Mouse (Mus musculus): ENCODE measurements at regions not wholly inside any gene's neighbourhood (a gene's known extent, or its start where the extent isn't known, plus 50 kb on each side); places are given as distances from the start of the nearest gene placed in this dataset.

DNA sequence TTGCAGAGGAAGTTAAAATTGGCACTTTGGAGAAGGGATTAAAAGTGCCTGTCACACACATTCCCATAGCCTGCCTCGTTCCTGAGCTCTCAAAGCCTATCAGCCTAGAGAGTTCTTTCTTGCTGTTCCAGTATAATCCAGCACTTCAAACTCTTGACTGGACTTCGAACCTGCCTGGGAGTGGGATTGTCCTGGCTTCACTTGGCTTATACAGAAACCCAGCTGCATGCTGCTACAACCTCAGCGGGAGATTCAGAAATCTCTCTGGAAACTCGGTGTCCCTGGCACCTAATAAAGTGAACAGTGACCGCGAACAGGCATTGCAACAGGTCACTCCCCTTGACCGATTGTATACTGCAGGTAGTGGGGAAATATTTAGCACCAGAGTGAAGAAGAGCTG is 149.1 kb upstream of the Mast4 start:
- TF ChIP-seq MXI1 (IDR thresholded peaks at IDR 0.05; ENCODE audit: low read depth, low read length) (no peak), MYB (IDR thresholded peaks at IDR 0.05; ENCODE audit: low read depth, low read length) (no peak)
- no peak for DNase-seq (ENCODE audit: low read depth, low spot score)
- no peaks in the 10 kb centered on the region for H3K36me3 ChIP-seq (ENCODE audit: control insufficient read depth in 1 of 2, insufficient read depth in 2 of 2, low read length in 2 of 2)
- H3K9ac ChIP-seq (ENCODE audit: control insufficient read depth, low read depth, low read length, poor library complexity, severe bottlenecking), result no peak overlapping the region
- no peaks in the 10 kb centered on the region for H3K79me2 ChIP-seq (ENCODE audit: control insufficient read depth, insufficient read depth, low read length, poor library complexity)
- no peak overlapping the region for H3K4me3 ChIP-seq (ENCODE audit: control insufficient read depth in 1 of 2, insufficient read depth in 1 of 2, low read depth in 2 of 2, low read length in 2 of 2)
- no peaks in the 10 kb centered on the region for H3K27me3 ChIP-seq (ENCODE audit: control insufficient read depth in 1 of 2, insufficient read depth in 2 of 2, low read length in 2 of 2)
- H3K4me1 ChIP-seq (ENCODE audit: control insufficient read depth in 1 of 2, insufficient read depth in 2 of 2, low read length in 2 of 2), result no peaks in the 10 kb centered on the region
- H3K27ac ChIP-seq (ENCODE audit: control insufficient read depth, low read depth, low read length), result no peak overlapping the region
- no peaks in the 10 kb centered on the region for H3K9me3 ChIP-seq (replicated peaks; ENCODE audit: insufficient read depth, low read length)

DNA sequence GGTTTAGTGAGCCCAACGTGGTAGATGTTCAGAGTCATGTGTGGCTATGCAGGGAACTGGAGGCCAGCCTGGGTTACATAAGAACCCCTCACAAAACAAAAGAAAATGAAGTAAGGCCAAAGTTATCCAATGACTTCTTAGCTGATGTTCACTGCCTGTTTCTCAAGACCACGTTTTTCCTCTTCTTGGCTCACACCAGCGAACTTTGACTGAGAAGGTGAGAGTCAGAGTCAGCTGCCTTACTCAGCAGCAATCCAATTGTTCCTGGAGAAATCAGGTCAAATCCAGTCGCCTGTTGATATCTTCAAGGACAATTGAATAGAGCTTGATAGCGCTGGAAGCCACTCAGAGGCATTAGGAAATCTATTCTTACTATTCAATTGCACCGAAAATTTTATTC is 142.0 kb upstream of the Mast4 start:
- H3K79me2 ChIP-seq (ENCODE audit: control insufficient read depth, insufficient read depth, low read length, poor library complexity), result no peaks in the 10 kb centered on the region
- no peak overlapping the region for H3K9ac ChIP-seq (ENCODE audit: control insufficient read depth, low read depth, low read length, poor library complexity, severe bottlenecking)
- H3K4me1 ChIP-seq (ENCODE audit: control insufficient read depth in 1 of 2, insufficient read depth in 2 of 2, low read length in 2 of 2), result no peaks in the 10 kb centered on the region
- no peak for DNase-seq (ENCODE audit: low read depth, low spot score)
- no peaks in the 10 kb centered on the region for H3K9me3 ChIP-seq (replicated peaks; ENCODE audit: insufficient read depth, low read length)
- H3K27me3 ChIP-seq (ENCODE audit: control insufficient read depth in 1 of 2, insufficient read depth in 2 of 2, low read length in 2 of 2), result no peaks in the 10 kb centered on the region
- TF ChIP-seq ZKSCAN1 (IDR thresholded peaks at IDR 0.05; ENCODE audit: low read depth, low read length), result no peak
- TF ChIP-seq CHD1 (IDR thresholded peaks at IDR 0.05; ENCODE audit: low read depth, low read length), result no peak
- no peak for TF ChIP-seq SIN3A (IDR thresholded peaks at IDR 0.05; ENCODE audit: low read length)
- no peak for TF ChIP-seq E2F4 (IDR thresholded peaks at IDR 0.05; ENCODE audit: borderline replicate concordance, low read depth, low read length)
- no peak for TF ChIP-seq MXI1 (IDR thresholded peaks at IDR 0.05; ENCODE audit: low read depth, low read length)
- TF ChIP-seq POLR2A (IDR thresholded peaks at IDR 0.05; ENCODE audit: control insufficient read depth in 1 of 2, insufficient read depth in 1 of 2, low read depth in 1 of 2, low read length in 2 of 2, poor library complexity in 1 of 2), result no peak
- TF ChIP-seq HCFC1 (IDR thresholded peaks at IDR 0.05; ENCODE audit: low read depth, low read length), result no peak
- no peak overlapping the region for H3K4me3 ChIP-seq (ENCODE audit: control insufficient read depth in 1 of 2, insufficient read depth in 1 of 2, low read depth in 2 of 2, low read length in 2 of 2)
- no peaks in the 10 kb centered on the region for H3K36me3 ChIP-seq (ENCODE audit: control insufficient read depth in 1 of 2, insufficient read depth in 2 of 2, low read length in 2 of 2)
- H3K27ac ChIP-seq (ENCODE audit: control insufficient read depth, low read depth, low read length), result no peak overlapping the region

DNA sequence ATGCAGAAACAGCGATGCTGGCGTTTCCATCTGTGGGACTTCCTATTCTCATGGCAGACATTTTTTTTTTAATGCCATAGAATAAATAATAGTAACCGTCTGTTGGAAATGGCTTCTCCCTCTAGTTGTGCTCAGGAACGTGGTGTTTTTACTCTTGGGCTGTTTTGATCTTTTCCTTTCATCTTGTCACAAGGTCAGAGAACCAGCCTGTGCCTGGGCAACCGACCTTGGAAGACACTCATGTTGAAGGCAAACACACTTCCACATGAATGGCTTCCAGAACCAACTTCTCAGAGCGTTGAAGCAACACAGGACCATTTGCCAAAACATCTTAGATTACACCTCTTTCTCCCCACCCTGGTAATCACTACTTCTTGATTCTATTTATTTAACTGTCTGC is 137.9 kb upstream of the Mast4 start:
- Histone ChIP-seq H3K4me1 (ENCODE audit: control insufficient read depth in 1 of 2, insufficient read depth in 2 of 2, low read length in 2 of 2) (no peaks in the 10 kb centered on the region), H3K27ac (ENCODE audit: control insufficient read depth, low read depth, low read length) (no peak overlapping the region), H3K4me3 (ENCODE audit: control insufficient read depth in 1 of 2, insufficient read depth in 1 of 2, low read depth in 2 of 2, low read length in 2 of 2) (no peak overlapping the region), H3K9ac (ENCODE audit: control insufficient read depth, low read depth, low read length, poor library complexity, severe bottlenecking) (no peak overlapping the region), H3K27me3 (ENCODE audit: control insufficient read depth in 1 of 2, insufficient read depth in 2 of 2, low read length in 2 of 2) (no peaks in the 10 kb centered on the region), H3K79me2 (ENCODE audit: control insufficient read depth, insufficient read depth, low read length, poor library complexity) (no peaks in the 10 kb centered on the region), H3K36me3 (ENCODE audit: control insufficient read depth in 1 of 2, insufficient read depth in 2 of 2, low read length in 2 of 2) (no peaks in the 10 kb centered on the region), H3K9me3 (replicated peaks; ENCODE audit: insufficient read depth, low read length) (no peaks in the 10 kb centered on the region)
- TF ChIP-seq USF1 (IDR thresholded peaks at IDR 0.05; ENCODE audit: low read depth, low read length) (no peak), GABPA (IDR thresholded peaks at IDR 0.05; ENCODE audit: low read depth, low read length) (no peak), EP300 (IDR thresholded peaks at IDR 0.05; ENCODE audit: low read depth in 1 of 2, low read length in 2 of 2) (no peak), CHD2 (IDR thresholded peaks at IDR 0.05; ENCODE audit: low read length) (no peak), ZMIZ1 (IDR thresholded peaks at IDR 0.05; ENCODE audit: low read depth, low read length) (no peak), RAD21 (IDR thresholded peaks at IDR 0.05; ENCODE audit: low read depth, low read length) (no peak), MAFK (IDR thresholded peaks at IDR 0.05; ENCODE audit: borderline replicate concordance, low read depth, low read length) (no peak), E2F4 (IDR thresholded peaks at IDR 0.05; ENCODE audit: borderline replicate concordance, low read depth, low read length) (no peak), TCF12 (IDR thresholded peaks at IDR 0.05; ENCODE audit: low read depth, low read length) (no peak), ELF1 (IDR thresholded peaks at IDR 0.05; ENCODE audit: low read depth, low read length) (no peak), POLR2A (IDR thresholded peaks at IDR 0.05; ENCODE audit: control insufficient read depth in 1 of 2, insufficient read depth in 1 of 2, low read depth in 1 of 2, low read length in 2 of 2, poor library complexity in 1 of 2) (no peak), SMC3 (IDR thresholded peaks at IDR 0.05; ENCODE audit: low read depth, low read length) (no peak), CHD1 (IDR thresholded peaks at IDR 0.05; ENCODE audit: low read depth, low read length) (no peak), MEF2A (IDR thresholded peaks at IDR 0.05; ENCODE audit: extremely low read depth, insufficient replicate concordance, low read depth, low read length, poor library complexity, severe bottlenecking) (no peak), CTCF (IDR thresholded peaks at IDR 0.05 in 2 of 3, conservative IDR thresholded peaks at IDR 0.05 in 1 of 3; ENCODE audit: control insufficient read depth in 1 of 3, insufficient read depth in 1 of 3, low read depth in 2 of 3, low read length in 3 of 3, poor library complexity in 1 of 3, severe bottlenecking in 1 of 3) (no peak), ZC3H11A (IDR thresholded peaks at IDR 0.05; ENCODE audit: low read depth, low read length) (no peak), RCOR1 (IDR thresholded peaks at IDR 0.05; ENCODE audit: low read depth, low read length) (no peak), ZKSCAN1 (IDR thresholded peaks at IDR 0.05; ENCODE audit: low read depth, low read length) (no peak), USF2 (IDR thresholded peaks at IDR 0.05; ENCODE audit: borderline replicate concordance in 1 of 2, insufficient read depth in 1 of 2, low read depth in 1 of 2, low read length in 2 of 2) (no peak)
- no peak for DNase-seq (ENCODE audit: low read depth, low spot score)
